Mouse (Mus musculus): Measurements from ENCODE around the gene Itfg2. TPM values are rescaled to one million over a fixed set of nuclear protein-coding genes. Genes with fewer than 3 reads are reported as not detected.

Gene Itfg2
- polyA plus RNA-seq, 1 experiment = 42.2 TPM

DNA sequence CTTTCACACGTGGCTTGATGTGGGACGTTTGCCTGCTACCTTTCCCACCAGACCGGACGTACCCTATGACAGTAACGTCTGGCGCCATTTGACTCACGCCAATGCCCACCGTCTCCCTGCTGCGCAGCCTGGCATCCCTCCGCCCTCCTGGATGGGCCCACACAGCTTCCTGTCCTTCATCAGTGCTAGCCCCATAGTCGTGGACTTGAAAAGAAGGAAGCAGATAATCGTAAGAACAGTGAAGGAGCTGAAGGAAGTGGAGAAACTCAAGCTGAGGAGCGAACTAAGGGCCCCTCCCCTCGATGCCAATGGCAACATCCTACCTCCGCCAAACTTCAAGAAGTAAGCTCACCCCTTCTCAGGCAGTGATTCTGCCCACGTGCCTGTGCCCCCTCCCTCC is 45.1 kb downstream of the Itfg2 start:
- no peak for TF ChIP-seq POLR2A (IDR thresholded peaks at IDR 0.05; ENCODE audit: borderline replicate concordance, extremely low read depth, insufficient read depth, insufficient read length, poor library complexity, severe bottlenecking)
- no peak for TF ChIP-seq CTCF (IDR thresholded peaks at IDR 0.05; ENCODE audit: borderline replicate concordance, extremely low read depth, insufficient read depth, insufficient read length)
- DNase-seq (ENCODE audit: low read depth) = no peak

GRCm38 (mm10) chr6:128376371-128377085 is 48.2 kb downstream of the Itfg2 start:
- no peak for TF ChIP-seq POLR2A (IDR thresholded peaks at IDR 0.05; ENCODE audit: borderline replicate concordance, extremely low read depth, insufficient read depth, insufficient read length, poor library complexity, severe bottlenecking)
- DNase-seq (ENCODE audit: low read depth) = no peak

GRCm38 (mm10) chr6:128375192-128375591 is 49.5 kb downstream of the Itfg2 start, which contains the start of the genes Tex52 and Gm44596:
Gene Tex52, plus strand, starts transcription at chr6:128375456.
Gene Gm44596, plus strand, starts transcription at chr6:128375503.
- no peak for TF ChIP-seq CTCF (IDR thresholded peaks at IDR 0.05; ENCODE audit: borderline replicate concordance, extremely low read depth, insufficient read depth, insufficient read length)
- TF ChIP-seq POLR2A (IDR thresholded peaks at IDR 0.05; ENCODE audit: borderline replicate concordance, extremely low read depth, insufficient read depth, insufficient read length, poor library complexity, severe bottlenecking) = no peak
- DNase-seq (ENCODE audit: low read depth) = peak; percentile 77

DNA sequence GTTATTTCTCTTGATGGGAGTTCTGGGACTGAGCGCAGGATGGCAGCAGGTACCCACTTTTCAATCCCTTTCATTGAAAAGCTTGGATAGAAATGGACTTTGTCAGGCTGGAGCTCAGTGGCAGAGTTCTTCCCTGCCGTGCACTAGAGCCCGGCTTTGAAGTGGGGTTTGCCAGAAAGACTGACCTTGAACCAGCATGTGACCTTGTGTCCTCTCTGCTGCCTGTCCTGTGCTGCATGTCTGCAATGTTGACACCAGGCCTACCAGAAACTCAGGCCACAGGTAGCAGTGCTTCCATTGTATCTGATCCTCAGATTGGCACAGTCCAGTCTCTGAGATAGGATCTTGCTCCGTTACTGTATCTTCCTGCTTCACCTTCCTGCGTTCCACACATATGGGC is 54.7 kb downstream of the Itfg2 start:
- no peak for DNase-seq (ENCODE audit: low read depth)
- TF ChIP-seq CTCF (IDR thresholded peaks at IDR 0.05; ENCODE audit: borderline replicate concordance, extremely low read depth, insufficient read depth, insufficient read length) (no peak), POLR2A (IDR thresholded peaks at IDR 0.05; ENCODE audit: borderline replicate concordance, extremely low read depth, insufficient read depth, insufficient read length, poor library complexity, severe bottlenecking) (no peak)

DNA sequence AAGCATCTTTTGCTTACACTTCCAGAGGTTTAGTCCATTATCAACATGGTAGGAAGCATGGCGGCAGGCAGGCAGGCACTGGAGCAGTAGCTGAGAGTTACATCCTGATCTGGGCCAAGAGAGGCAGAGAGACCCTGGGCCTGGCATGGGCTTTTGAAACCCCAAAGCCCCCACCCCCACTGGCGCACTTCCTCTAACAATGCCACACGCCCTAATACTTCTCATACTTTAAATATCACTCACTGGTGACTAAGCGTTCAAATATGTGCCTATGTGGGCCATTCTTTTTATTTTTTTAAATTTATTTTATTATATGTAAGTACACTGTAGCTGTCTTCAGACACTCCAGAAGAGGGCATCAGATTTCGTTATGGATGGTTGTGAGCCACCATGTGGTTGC is 58.3 kb downstream of the Itfg2 start:
- TF ChIP-seq POLR2A (IDR thresholded peaks at IDR 0.05; ENCODE audit: borderline replicate concordance, extremely low read depth, insufficient read depth, insufficient read length, poor library complexity, severe bottlenecking) = no peak
- no peak for TF ChIP-seq CTCF (IDR thresholded peaks at IDR 0.05; ENCODE audit: borderline replicate concordance, extremely low read depth, insufficient read depth, insufficient read length)
- no peak for DNase-seq (ENCODE audit: low read depth)

DNA sequence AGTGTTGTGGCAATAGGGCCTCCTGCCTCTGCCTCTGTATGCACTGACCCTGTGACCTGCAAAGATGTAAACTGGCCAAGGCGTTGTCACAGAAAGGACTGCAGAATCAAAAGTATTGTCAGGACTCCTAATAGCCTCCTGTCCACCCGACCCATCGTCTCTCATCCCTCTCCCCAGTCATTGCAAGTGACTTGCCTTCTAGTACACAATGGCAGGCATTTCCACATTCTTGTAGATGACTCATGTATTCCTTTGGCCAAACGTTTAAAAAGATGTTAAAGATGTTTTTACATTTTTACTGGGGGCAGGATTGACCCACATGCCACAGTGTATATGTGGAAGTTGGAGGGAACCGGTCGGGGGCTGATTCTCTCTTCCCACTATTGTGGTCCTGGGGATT is 60.0 kb downstream of the Itfg2 start:
- TF ChIP-seq POLR2A (IDR thresholded peaks at IDR 0.05; ENCODE audit: borderline replicate concordance, extremely low read depth, insufficient read depth, insufficient read length, poor library complexity, severe bottlenecking) = no peak
- no peak for TF ChIP-seq CTCF (IDR thresholded peaks at IDR 0.05; ENCODE audit: borderline replicate concordance, extremely low read depth, insufficient read depth, insufficient read length)
- DNase-seq (ENCODE audit: low read depth) = no peak

- DNase-seq (ENCODE audit: low read depth) = peak; percentile 61
- TF ChIP-seq POLR2A (IDR thresholded peaks at IDR 0.05; ENCODE audit: borderline replicate concordance, extremely low read depth, insufficient read depth, insufficient read length, poor library complexity, severe bottlenecking) (no peak), CTCF (IDR thresholded peaks at IDR 0.05; ENCODE audit: borderline replicate concordance, extremely low read depth, insufficient read depth, insufficient read length) (no peak)
Observed at GRCm38 (mm10) chr6:128363007-128363825, 61.5 kb downstream of the Itfg2 start.

GRCm38 (mm10) chr6:128362381-128363006 is 62.2 kb downstream of the Itfg2 start, which contains the start of the genes Rhno1 and Foxm1:
Gene Rhno1, minus strand, starts transcription at chr6:128362911.
Gene Foxm1, plus strand, starts transcription at chr6:128362967.
- peak; percentile 92 for DNase-seq (ENCODE audit: low read depth)
- no peak for TF ChIP-seq CTCF (IDR thresholded peaks at IDR 0.05; ENCODE audit: borderline replicate concordance, extremely low read depth, insufficient read depth, insufficient read length)
- TF ChIP-seq POLR2A (IDR thresholded peaks at IDR 0.05; ENCODE audit: borderline replicate concordance, extremely low read depth, insufficient read depth, insufficient read length, poor library complexity, severe bottlenecking) = peak; percentile 63

- peak; percentile 49 for DNase-seq (ENCODE audit: low read depth)
- TF ChIP-seq POLR2A (IDR thresholded peaks at IDR 0.05; ENCODE audit: borderline replicate concordance, extremely low read depth, insufficient read depth, insufficient read length, poor library complexity, severe bottlenecking) = no peak
- no peak for TF ChIP-seq CTCF (IDR thresholded peaks at IDR 0.05; ENCODE audit: borderline replicate concordance, extremely low read depth, insufficient read depth, insufficient read length)
Observed at GRCm38 (mm10) chr6:128361901-128362300, 62.8 kb downstream of the Itfg2 start.

Other genes starting within 250 kb of the Itfg2 start
- 0.28 and 0.81 TPM in 2 replicates for gene Tead4, start 124.1 kb downstream of the Itfg2 start, polyA plus RNA-seq (2012; rRNA removed)
- 38.4 and 39.0 TPM in 2 replicates for gene Tulp3, start 69.1 kb downstream of the Itfg2 start, polyA plus RNA-seq (2012; rRNA removed)
- 35.0 and 43.8 TPM in 2 replicates for gene Rhno1, start 62.0 kb downstream of the Itfg2 start, polyA plus RNA-seq (2012; rRNA removed)
- 38.3 and 70.8 TPM in 2 replicates for gene Foxm1, start 62.0 kb downstream of the Itfg2 start, polyA plus RNA-seq (2012; rRNA removed)
- 1.1 and 1.2 TPM in 2 replicates for gene Tex52, start 49.5 kb downstream of the Itfg2 start, polyA plus RNA-seq (2012; rRNA removed)
- not detected in 2 replicates for gene Gm44596, start 49.4 kb downstream of the Itfg2 start, polyA plus RNA-seq (2012; rRNA removed)
- gene Nrip2, start 25.6 kb downstream of the Itfg2 start, polyA plus RNA-seq (2012; rRNA removed) = 5.9 and 6.8 TPM in 2 replicates
- gene Fkbp4, start 13.7 kb upstream of the Itfg2 start, polyA plus RNA-seq (2012; rRNA removed) = 249 and 252 TPM in 2 replicates
- gene Pzp, start 101.8 kb upstream of the Itfg2 start, polyA plus RNA-seq (2012; rRNA removed) = 0.12 TPM in 1 of 2 replicates, not detected in the other
- gene A2ml1, start 156.7 kb upstream of the Itfg2 start, polyA plus RNA-seq (2012; rRNA removed) = 0.83 and 1.2 TPM in 2 replicates
- gene Klrb1a, start 198.6 kb upstream of the Itfg2 start, polyA plus RNA-seq (2012; rRNA removed) = 0.12 TPM in 1 of 2 replicates, not detected in the other
- gene Clec2h, start 237.5 kb upstream of the Itfg2 start, polyA plus RNA-seq (2012; rRNA removed) = not detected in 2 replicates

Measured in brain, embryonic 14.5 days (tissue).